Mouse (Mus musculus) heart, postnatal 0 days (tissue): Measurements from ENCODE around the gene Fbxl19.

Experiments used
- CTCF ChIP-seq: IDR thresholded peaks from 2 replicates; pipeline ENCODE4 v1.5.1; 2016; ENCODE audit warnings: antibody characterized with exemption, control low read depth, low read depth
- EP300 ChIP-seq: IDR thresholded peaks from 2 replicates; pipeline ENCODE4 v1.6.1; 2016; ENCODE audit warnings: antibody characterized with exemption, low read depth

GRCm38 (mm10) chr7:127815116-127815665 lies 70.8 kb downstream of the Fbxl19 start:
- TF ChIP-seq EP300 (no peak), CTCF (no peak)
